Mouse (Mus musculus) natural killer cell, adult 2 months (primary cell): ENCODE results near the gene Trib2.
A peak's percentile ranks its signal among the peaks of the same experiment; 100 is the strongest.

Experiments
- DNase-seq, 2 experiments: peaks; one replicate each; pipeline ENCODE4 v3.0.0; 2022; ENCODE audit warnings: low spot score in 2 of 2

The Trib2 gene

DNA sequence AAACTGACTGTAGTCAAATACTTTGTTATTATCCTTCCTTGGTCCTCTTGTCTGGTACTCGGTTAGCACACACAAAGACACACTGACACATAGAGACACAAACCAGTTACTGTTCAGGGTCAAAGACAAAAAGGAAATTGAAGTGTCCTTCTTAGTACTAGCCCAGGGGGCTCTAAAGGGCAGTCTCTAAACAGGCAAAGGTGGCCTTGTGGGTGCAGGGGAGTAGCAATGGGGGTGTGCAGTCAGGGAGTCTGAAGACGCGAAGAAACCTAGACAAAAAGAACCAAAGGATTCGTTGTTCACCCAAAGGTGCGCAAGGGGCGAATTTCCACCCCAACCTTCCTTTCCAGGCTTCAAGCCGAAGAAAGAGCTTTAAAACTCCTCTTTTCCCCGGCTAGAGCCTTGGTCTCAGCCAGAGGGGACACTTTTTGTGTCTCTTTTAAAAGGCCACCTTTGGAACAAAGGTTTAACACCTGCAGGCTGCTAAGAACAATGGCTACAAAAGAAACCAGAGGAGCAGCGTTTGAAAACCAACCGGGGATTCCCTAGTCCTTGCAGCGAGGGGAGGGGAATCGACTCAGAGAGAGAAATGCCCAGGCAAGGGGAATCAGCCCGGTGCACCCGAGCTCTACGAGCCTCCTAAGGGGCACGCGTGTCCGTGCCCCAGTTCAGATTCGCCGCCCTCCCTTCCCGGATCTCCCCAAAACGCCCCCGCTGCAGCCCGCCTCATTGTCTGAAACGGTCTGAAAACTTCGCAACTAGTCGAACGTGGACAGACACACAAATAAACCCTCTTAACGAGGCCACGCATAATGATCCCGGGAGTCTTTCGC, 2.3 kb downstream of the Trib2 start:
- peak; percentile 11 to 41 for DNase-seq

DNA sequence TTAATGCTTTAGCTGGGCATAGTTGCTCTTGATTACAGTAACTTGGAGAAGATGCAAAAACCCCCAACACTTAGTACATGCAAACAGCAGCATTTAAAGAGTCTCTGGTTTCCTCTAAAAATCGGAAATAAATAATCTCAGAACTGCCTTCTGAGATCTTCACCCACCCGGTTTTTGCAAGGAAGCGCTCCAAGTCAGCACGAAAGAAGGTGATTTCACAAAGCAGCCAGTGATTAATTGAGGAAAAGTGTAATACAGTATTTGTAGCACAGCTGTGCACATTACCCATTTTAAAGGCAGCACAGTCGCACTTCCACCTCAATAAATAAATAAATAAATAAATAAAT, 2.9 kb downstream of the Trib2 start:
- no peak for DNase-seq

GRCm38 (mm10) chr12:15813133-15813818, 3.4 kb downstream of the Trib2 start:
- no peak for DNase-seq

DNA sequence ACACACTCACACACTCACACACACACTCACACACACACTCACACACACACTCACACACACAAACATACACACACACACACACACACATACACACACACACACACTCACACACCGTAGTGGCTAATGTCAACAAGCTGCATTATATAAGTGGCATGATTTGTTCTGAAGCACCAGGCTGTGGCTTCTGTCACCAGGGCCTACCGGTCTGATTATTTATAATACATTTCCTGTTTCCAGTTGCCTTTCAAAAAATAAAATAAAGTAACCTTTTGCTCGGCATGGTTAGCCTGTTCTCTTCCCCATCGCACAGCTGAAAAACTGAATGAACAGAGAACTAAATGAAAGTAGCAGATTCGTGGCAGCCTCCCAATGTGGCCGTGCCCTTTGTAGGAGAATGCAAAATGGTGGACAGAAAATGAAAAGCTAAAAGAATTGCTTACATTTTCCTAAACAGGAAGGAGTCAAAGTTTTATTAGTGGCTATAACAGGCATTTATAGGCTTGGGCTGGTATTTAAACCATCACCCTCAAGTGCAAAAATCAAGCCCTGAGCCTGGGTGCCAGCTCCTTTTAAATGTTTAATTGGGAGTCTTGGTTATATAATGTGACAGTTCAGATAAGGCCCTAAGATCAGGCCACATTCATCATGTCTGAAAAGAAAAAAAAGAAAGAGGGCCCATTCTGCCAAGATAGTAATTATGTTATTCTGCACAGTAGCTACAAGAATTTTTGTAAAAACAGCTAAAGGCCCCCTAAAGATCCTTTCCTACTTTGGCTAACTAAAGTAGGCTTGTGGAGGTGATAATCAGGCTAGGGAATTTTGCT, 4.4 kb downstream of the Trib2 start:
- peak in 1 of 2 experiments; percentile 7 for DNase-seq

- DNase-seq: peak; percentile 53 to 56
Observed at GRCm38 (mm10) chr12:15811682-15812081, 5.0 kb downstream of the Trib2 start.

DNA sequence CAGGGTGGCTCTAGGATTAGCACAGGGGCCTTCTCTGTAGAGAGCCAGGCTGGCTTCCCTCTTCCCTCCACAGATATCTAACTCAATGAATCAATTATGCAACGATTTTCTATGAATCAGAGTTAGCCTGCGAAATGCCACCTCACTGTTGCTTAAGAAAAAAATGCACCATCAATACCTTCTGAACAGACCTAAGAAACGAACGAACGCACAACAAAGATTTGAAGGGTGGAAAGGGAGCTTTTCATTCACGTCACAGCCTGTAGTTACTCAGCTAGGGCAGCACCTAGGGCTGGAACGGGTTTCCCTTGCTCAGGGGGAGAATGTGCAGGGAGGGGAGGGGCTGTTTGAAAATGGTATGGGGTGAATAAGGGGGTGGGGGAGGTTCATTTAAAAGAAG, 5.8 kb downstream of the Trib2 start:
- DNase-seq: no peak

DNA sequence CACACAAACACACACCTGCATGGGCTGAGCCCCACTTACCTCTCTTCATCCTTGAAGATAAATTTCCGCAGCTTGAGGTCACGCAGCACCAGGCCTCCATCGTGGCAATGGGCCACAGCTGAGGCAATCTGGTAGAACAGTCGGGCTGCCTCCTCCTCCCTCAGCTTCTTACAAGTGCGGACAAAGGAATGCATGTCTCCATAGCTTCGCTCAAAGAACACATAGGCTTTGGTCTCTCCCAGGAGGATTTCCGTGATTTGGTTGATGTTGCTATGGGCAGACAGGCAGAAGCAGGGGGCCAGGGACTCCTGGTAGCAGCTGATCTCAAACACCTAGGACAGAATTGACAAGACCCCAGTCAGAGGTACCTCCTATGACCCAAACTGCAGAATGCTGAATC, 7.1 kb downstream of the Trib2 start:
- no peak for DNase-seq

- no peak for DNase-seq
Observed at GRCm38 (mm10) chr12:15809249-15809648, 7.5 kb downstream of the Trib2 start.

- no peak for DNase-seq
Observed at GRCm38 (mm10) chr12:15808186-15808800, 8.4 kb downstream of the Trib2 start.

GRCm38 (mm10) chr12:15804931-15805331, 11.8 kb downstream of the Trib2 start:
- DNase-seq: no peak

DNA sequence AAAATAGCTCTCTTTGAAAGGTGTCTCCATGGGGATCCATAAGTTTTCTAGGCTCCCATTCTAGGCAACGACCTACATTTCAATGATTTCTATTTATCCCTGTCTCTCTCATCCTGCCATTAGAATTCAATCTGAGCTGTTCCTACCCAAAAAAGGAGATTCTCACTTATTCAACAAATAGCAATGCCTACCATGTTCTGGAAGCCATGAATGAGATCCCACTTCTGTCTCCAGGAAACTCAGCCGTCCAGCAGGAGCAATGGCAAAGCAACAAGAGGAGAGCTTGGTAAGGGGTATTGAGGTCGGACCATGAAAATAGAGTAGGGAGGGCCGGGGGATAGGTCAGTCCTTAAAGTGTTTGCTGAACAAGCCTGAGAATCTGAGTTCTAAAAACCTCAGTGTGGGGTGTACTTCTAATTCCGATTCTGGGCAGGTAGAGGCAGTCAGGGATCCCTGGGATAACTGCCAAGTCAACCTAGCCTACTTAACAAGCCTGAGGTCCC, 12.7 kb downstream of the Trib2 start:
- DNase-seq: no peak

DNA sequence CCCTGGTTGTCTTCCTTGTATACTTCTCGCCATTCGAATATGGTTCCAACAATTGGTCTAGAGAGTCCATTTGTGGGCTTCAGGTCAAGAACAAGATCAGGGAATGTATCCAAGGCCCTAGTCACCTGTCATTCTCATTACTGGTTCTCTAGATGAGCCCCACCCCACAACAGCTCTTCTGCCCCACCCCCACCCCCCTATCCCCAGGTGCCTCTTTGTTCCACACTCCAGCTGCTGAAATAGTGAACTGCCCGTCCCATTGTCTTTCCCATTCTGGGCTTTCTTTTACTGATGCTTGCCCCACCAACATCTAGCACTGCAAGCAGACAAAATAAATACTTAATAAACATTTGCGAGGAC, 15.2 kb downstream of the Trib2 start:
- no peak for DNase-seq

- no peak for DNase-seq
Observed at GRCm38 (mm10) chr12:15800914-15801570, 15.7 kb downstream of the Trib2 start.

GRCm38 (mm10) chr12:15800196-15800913, 16.4 kb downstream of the Trib2 start:
- no peak for DNase-seq

- DNase-seq: no peak
Observed at GRCm38 (mm10) chr12:15798019-15798418, 18.7 kb downstream of the Trib2 start.

DNA sequence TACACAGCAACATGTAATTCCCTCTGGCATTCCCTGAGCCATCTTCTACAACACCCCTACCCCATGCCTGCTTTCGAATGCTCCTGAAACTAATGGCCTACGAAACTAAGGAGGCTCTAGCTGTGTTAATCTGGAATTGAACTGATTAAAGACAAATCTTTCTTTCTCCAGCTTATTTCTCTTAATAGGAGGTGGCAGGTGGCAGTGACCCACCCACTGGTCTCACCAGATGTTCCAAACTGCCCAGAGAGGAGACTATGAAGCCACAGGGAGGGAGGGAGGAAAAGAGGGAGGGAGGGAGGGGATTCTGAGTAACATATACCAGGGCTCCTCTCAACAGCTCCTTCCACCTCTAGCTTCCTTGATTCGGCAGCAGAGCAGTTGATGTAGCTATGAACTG, 20.8 kb downstream of the Trib2 start:
- no peak for DNase-seq

- DNase-seq: no peak
Observed at GRCm38 (mm10) chr12:15793336-15793735, 23.4 kb downstream of the Trib2 start.

GRCm38 (mm10) chr12:15790181-15790580, 26.5 kb downstream of the Trib2 start:
- DNase-seq: no peak

DNA sequence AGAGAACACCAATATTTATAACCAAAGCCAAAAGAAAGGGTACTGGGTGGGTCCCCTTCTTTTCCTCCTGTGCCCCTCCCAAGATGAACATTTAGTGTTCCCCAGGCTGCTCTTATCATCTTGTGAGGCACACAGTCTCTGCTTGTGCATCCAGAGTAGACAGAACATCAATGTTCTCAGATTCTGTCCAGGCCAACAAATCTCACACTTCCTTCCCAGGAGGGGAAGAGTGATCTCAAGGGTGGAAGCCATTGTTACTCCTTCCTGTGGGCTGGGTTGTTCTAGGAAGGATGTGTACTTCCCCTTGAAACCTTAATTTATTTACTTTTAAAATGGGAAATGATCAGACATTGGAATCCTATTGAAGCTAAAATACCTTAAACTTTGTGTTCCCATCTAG, 39.7 kb downstream of the Trib2 start:
- no peak for DNase-seq

GRCm38 (mm10) chr12:15771686-15772085, 45.0 kb downstream of the Trib2 start:
- no peak for DNase-seq

GRCm38 (mm10) chr12:15768536-15768935, 48.2 kb downstream of the Trib2 start:
- no peak for DNase-seq
